Mouse (Mus musculus): ENCODE results near the gene Th. TPM values are rescaled to one million over a fixed set of nuclear protein-coding genes. Genes with fewer than 3 reads are reported as not detected.
A peak's percentile ranks its signal among the peaks of the same experiment; 100 is the strongest.

Gene Th
- total RNA-seq (2021) = 485 and 500 TPM in 2 replicates
- long read RNA-seq, experiment 1, transcript Th-201 (13 exons, 1,829 nt) = major isoform, 1,992 of 2,168 reads
- long read RNA-seq, experiment 1, partial matches to known transcripts = 60 of 2,168 reads
- long read RNA-seq, experiment 1, other reads (novel, unspliced or antisense) = 116 of 2,168 reads
- long read RNA-seq, experiment 2, transcript Th-201 (13 exons, 1,829 nt) = major isoform, 1,212 of 1,351 reads
- long read RNA-seq, experiment 2, partial matches to known transcripts = 61 of 1,351 reads
- long read RNA-seq, experiment 2, other reads (novel, unspliced or antisense) = 78 of 1,351 reads

DNA sequence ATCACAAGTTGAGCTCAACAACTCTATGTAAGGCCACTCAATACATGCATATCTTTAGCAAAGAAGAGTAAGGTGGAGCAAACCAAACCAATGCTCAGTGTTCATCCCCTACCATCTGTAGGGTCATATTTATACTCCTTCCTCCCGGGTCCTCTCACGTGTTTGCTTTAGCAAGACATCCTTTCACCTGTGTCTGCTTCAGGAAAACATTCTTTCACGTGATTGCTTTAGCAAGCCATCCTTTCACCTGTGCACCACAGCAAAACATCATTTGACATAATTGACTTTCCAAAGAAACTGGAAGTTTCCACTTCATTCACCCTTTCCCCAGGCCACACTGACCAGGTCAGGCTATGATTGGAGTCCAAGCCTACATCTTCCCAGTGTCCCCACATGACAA is at the start of gene Th:
Gene Th (minus strand): TSS at position 101 of the 400 bp plus-strand sequence.
- DNase-seq = no peak

GRCm38 (mm10) chr7:142968809-142969511 is 38.0 kb upstream of the Th start, which contains the start of gene Ascl2:
Gene Ascl2, minus strand, starts transcription at chr7:142969264.
- peak; percentile 32 for DNase-seq

- DNase-seq = peak; percentile 63
Measured at GRCm38 (mm10) chr7:142967884-142968808, 37.2 kb upstream of the Th start.

- peak; percentile 80 for DNase-seq
Measured at GRCm38 (mm10) chr7:142967414-142967883, 36.5 kb upstream of the Th start.

DNA sequence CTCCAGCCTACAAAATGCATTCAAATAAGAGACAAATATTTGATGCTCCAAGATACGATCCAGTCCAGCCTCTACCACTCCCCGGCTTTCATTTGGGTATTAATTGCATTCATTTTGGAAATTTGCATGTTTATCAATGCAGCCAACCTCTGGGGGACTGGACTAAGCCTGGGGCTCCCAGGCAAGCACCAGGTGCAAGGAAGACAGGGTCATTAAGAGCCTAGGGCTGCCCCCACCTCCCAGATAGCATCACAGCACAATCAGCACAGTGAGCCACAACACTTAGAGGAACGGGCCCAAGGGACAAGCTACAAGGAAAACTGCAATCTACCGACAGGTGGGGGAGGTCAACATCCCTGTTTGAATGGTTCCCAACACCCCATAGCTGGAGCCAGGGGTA is 28.8 kb upstream of the Th start:
- DNase-seq = no peak

DNA sequence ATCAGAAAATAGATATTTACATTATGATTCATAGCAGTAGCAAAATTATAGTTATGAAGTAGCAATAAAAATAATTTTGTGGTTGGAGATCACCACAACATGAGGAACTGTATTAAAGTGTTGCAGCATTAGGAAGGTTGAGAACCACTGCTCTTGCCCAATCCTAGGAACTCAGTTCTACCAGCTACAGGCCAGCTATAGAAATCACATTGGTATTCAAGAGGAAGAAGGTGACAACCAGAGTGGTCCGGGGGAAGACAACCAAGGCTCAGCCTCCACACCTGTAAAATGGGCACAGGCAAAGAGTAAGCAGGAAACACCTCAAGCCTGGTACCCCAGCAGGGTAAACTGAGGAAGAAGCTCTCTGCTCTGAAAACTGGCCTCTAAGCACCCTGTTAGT is 27.9 kb upstream of the Th start:
- DNase-seq = no peak

DNA sequence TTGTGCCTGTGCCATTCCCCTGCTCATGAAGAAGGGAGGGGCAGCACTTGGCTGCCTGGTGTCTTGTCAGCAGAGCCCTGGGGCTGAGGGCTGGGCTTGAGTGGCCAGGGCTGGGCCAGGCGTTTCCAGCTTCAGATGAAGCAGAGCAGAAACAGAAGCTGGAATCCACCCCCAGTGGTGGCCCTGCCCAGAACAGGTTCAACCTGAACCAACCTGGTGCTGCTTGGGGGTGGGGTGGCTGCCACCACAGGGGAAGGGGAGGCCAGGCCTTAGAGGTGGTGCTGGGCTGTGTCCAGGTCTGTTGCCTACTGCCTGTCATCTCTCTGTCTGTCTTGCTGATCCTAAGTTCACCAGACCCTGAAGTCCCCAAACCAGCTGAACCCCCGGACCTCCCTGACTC is 25.1 kb upstream of the Th start:
- no peak for DNase-seq

DNA sequence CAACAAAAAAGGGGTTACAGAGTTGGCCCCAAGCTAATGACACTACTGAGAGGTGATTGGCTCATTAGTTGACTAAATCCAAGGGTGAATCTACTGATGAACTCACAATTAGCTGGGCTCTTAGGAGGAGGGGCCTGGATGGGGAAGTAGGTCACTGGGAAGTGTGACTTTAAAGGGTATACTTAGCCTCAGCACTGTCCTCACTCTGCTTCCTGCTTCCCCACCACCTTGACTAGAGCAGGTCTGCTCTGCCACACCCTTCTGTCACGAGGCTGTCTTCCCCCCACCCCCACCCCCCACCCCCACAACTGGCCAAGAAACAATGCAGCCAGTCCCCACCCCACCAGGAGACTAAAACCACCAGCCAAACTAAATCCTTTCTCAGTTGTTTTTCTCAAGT is 18.6 kb upstream of the Th start:
- no peak for DNase-seq

DNA sequence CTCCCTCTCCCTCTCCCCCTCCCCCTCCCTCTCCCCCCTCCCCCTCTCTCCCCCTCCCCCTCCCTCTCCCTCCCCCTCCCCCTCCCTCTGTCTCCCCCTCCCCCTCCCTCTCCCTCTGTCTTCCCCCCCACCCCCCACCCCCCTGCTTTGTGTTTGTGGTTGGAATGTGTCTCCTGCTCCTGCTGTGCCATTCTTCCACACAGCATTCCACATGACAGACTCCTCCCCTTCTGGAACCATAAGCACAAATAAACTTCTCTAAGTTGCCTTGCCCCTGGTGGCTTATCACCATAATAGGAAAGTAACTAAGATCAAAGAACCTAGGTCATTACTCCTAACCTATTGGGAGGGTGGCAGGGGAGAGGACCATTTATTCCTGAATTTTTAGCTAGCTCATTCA is 6.7 kb upstream of the Th start:
- no peak for DNase-seq

DNA sequence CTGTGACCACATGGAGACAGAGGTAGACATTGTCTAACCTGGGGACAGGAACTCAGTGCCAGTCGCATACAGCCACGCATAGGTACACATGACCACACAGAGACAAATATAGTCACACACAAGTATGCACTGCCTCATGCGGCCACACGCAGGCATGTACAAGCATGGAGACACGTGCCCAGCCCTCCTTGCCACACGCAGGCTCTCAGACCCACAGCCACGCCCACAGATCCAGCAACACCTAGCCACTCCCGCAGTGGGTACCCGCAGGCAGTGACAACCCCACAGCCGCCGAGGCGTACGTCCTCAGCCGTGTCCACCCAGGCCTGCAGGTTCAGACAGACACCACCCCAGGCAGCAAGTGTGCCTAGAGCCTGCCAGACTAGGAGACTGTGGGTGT is 4.8 kb upstream of the Th start:
- DNase-seq = no peak

DNA sequence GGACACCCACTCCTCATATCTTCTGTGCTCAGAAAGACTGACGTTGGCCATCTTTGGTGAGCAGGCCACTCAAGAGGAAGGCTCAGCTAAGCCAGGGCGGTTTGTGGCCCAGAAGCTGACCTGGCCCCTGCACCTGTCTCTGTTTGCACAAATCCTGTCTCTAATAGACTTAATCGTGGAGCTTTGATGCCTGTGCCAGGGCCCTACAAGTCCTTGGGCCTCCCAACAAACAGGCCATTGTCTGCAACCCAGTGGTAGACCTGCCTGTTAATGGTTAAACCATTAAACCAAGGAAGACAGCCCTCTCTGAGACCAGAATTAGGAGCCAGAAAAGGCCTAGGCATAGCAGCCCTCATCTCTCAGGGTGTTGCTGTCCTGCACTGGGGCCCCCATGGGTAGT is 1.5 kb upstream of the Th start:
- no peak for DNase-seq

- no peak for DNase-seq
Measured at GRCm38 (mm10) chr7:142929516-142929915, 1.4 kb downstream of the Th start.

- no peak for DNase-seq
Measured at GRCm38 (mm10) chr7:142927293-142927692, 3.6 kb downstream of the Th start.

DNA sequence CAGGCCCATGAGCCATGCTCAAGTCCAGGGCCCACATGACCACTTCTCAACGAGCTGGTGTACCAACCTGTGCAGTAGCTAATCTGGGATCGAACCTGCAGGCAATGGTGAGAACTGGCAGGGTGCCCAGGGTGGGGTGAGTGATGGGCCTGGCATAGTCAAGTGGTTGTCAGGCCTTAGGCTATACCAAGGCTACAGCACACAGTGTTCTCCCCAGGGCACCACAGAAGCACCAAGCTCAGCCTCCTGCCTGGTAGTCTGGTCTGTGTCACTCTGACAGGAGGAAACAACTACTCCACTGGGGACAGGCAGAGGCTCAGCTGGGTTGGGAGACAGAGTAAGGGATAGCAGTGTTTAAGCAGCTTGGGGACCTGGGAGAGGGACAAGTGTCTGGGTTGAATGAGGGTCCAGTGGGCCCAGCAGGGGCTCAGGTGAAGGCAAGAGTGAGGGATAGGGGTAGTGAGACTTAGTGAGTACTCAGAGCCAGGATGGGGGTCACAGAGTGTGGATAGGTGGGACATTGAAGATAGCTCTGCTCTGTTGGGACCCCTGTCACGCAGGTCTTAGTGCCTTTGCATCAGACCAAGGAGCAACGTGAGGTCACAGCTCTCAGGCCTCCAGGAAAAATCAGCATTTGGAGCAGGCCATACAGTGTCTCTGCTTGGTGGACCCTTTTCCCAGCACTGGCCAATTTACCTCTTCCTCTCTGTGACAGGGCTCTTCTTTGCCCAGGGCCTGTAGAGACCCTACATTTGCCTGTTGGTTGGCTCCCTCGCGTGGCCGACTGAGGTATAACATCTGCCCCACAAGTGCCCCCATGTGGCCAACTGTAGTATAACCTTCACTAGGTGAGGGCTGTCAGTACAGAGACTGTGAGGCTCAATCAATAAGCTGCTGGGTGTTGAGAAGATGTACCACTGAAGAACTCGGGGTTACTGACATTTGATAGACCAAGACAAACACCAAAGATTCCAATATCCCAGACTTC is 12.0 kb downstream of the Th start:
- peak; percentile 88 for DNase-seq

DNA sequence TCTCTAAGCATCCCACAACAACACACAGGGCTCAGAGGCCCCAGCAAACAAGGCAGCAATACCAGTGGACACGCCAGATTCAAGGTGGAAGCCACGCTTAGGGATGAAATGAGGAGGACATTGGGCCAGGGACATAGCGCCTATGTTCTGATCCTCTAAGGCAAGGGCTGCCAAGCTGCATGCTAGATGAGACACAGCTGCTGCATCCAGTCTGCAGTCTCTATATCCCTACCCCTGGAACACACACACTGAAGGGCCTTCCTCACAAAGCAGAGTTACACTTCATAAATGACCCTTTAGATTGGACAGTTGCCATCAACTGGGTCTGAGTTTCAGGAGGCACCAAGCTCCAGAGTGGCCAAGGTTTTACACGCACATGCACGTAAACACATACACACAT is 13.3 kb downstream of the Th start:
- no peak for DNase-seq

- peak; percentile 40 for DNase-seq
Measured at GRCm38 (mm10) chr7:142916178-142916577, 14.8 kb downstream of the Th start.

GRCm38 (mm10) chr7:142911682-142912081 is 19.2 kb downstream of the Th start:
- DNase-seq = no peak

DNA sequence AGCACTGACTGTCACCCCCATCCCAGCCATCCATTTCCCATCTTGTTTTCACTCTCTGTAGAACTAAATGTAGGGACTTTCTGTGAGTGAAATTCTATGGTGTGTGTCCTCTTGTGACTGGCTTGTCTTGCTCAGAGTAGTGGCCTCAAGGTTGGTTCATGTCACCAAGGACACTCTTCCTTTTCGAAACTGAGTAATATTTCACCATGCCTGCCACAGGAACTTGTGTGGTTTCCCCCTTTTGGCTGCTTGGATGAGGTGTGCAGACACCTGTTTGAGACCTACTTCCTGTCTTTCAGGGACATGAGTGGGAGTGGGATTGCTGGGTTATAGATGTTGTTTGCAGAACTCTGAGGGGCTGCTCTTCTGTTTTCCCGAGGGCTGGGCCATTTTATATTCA is 20.8 kb downstream of the Th start:
- DNase-seq = no peak

DNA sequence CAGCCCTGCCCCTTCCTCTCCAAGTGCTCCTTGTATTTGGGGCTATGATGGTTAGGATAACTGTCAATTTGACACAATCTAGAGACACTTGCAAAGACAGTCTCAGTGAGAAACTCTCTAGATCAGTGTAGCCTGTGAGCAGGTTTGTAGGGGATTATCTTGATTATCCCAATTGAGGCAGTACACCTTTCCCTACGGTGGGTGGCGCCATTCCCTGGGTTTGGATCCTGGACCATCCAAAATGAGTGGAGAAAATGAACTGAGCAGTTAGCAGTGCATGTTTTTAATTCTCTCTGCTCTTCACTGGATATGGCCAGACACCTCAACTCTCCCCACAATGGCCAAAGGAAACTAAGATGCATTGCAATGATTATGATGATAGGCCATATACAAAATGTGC is 21.3 kb downstream of the Th start:
- DNase-seq = no peak

GRCm38 (mm10) chr7:142905606-142906005 is 25.3 kb downstream of the Th start:
- peak; percentile 55 for DNase-seq

DNA sequence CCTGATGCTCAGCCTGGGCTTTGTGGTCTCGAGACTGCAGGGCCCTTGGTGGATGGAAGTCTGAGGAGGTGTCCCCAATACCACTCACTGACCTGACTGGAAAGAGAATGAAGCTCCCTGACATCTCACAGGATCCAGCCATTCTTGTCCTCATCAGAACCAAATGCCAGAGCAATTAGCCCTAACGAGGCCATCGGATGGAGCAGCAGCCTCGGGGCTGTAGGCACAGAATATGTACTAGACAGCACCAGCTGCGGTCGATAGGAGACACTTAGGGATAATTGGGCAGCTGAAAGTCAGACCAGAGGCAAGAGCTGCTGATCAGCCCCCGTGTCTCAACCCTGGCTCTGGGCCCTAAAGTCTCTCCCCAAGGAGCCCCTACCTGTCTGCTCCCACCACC is 26.6 kb downstream of the Th start:
- no peak for DNase-seq
